Mouse (Mus musculus) hindbrain, embryonic 13.5 days (tissue): ENCODE measurements around the gene Ppara. TPM values are rescaled to one million over a fixed set of nuclear protein-coding genes. Genes with fewer than 3 reads are reported as not detected.

Source experiments
- ATAC-seq: fragments of 200-750 bp; cut with Nextera tagmentation; 2 replicates; pipeline ENCODE4 v1.8.0; 2017; ENCODE audit warnings: moderate TSS enrichment; ENCODE audit not compliant: low FRiP score
- H3K27ac ChIP-seq: fragments of 300-500 bp; sonication (generic); 2 replicates; pipeline ENCODE4 v1.5.1; 2015; ENCODE audit warnings: inconsistent platforms, mild to moderate bottlenecking, moderate library complexity
- H3K27me3 ChIP-seq: fragments of 300-500 bp; sonication (generic); 2 replicates; pipeline ENCODE4 v1.6.1; 2015; ENCODE audit warnings: mild to moderate bottlenecking, inconsistent platforms
- H3K36me3 ChIP-seq: fragments of 300-500 bp; sonication (generic); 2 replicates; pipeline ENCODE4 v1.6.1; 2015; ENCODE audit warnings: mild to moderate bottlenecking, inconsistent platforms
- H3K4me1 ChIP-seq: fragments of 300-500 bp; sonication (generic); replicated peaks from 2 replicates; pipeline ENCODE4 v1.6.1; 2015; ENCODE audit warnings: inconsistent platforms
- H3K4me2 ChIP-seq: fragments of 300-500 bp; sonication (generic); 2 replicates; pipeline ENCODE4 v1.6.1; 2015; ENCODE audit warnings: inconsistent platforms, mild to moderate bottlenecking, moderate library complexity
- H3K4me3 ChIP-seq: fragments of 300-500 bp; sonication (generic); 2 replicates; pipeline ENCODE4 v1.5.1; 2015; ENCODE audit warnings: mild to moderate bottlenecking, inconsistent platforms
- H3K9ac ChIP-seq: fragments of 300-500 bp; sonication (generic); 2 replicates; pipeline ENCODE4 v1.6.1; 2015; ENCODE audit warnings: mild to moderate bottlenecking, inconsistent platforms
- H3K9me3 ChIP-seq: fragments of 300-500 bp; sonication (generic); 2 replicates; pipeline ENCODE4 v1.6.1; 2016; ENCODE audit warnings: inconsistent platforms
- WGBS: fragments of 180-500 bp; shearing (Covaris S2); methylation state at CpG from one replicate; pipeline ENCODE4 v1.1.7; 2015; 5-methylcytosine and 5-hydroxymethylcytosine counted together
- polyA plus RNA-seq: library from polyadenylated mRNA; unstranded; fragments of >200 nt; fragmentation: Nextera tagmentation; extraction: Ambion mirVana; gene quantifications from 2 replicates; pipeline ENCODE4 v1.2.1, GENCODE M21; 2015

Gene Ppara
- polyA plus RNA-seq, 1 experiment from 2014 or later, result 1.7 TPM

DNA sequence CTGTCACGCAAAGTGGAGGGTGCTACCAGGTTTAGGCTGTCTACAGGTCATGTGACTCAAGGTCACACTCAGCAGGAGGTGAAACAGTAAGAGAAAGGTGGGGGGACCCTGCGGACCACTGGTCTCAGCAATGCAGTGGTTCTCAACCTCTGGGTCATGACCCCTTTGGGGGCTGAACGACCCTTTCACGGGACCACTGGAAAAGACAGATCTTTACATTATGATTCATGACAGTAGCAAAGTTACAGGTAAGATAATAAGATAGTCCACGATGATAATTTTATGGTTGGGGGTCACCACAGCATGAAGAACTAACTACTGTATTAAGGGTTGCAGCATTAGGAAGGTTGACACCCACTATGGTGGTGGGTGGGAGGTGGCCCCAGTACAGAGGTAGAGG is 18.2 kb upstream of the Ppara start:
- no peak overlapping the region for H3K9ac ChIP-seq
- WGBS, result 83% methylated on average over 5 of the region's 5 CpGs
- ATAC-seq, result 0 out of 2 replicates have a peak, but pooled peaks have one; percentile 17
- no peak overlapping the region for H3K27ac ChIP-seq
- 0 out of 2 replicates have a peak, but pooled peaks cover 4% of the 10 kb centered on the region for H3K4me1 ChIP-seq
- H3K36me3 ChIP-seq, result no peaks in the 10 kb centered on the region
- H3K9me3 ChIP-seq, result no peaks in the 10 kb centered on the region
- H3K4me2 ChIP-seq, result no peak overlapping the region
- peaks cover 45% of the 10 kb centered on the region for H3K27me3 ChIP-seq
- H3K4me3 ChIP-seq, result no peak overlapping the region

- no peak overlapping the region for H3K27ac ChIP-seq
- H3K36me3 ChIP-seq, result no peaks in the 10 kb centered on the region
- H3K4me1 ChIP-seq, result 0 out of 2 replicates have a peak, but pooled peaks cover 4% of the 10 kb centered on the region
- WGBS, result 68% methylated on average over 4 of the region's 4 CpGs
- no peak for ATAC-seq
- no peak overlapping the region for H3K4me2 ChIP-seq
- no peaks in the 10 kb centered on the region for H3K9me3 ChIP-seq
- no peak overlapping the region for H3K4me3 ChIP-seq
- H3K27me3 ChIP-seq, result peaks cover 49% of the 10 kb centered on the region
- H3K9ac ChIP-seq, result no peak overlapping the region
Measured at GRCm38 (mm10) chr15:85717008-85717407, 17.8 kb upstream of the Ppara start.

- no peaks in the 10 kb centered on the region for H3K9me3 ChIP-seq
- no peak for ATAC-seq
- H3K9ac ChIP-seq, result no peak overlapping the region
- no peak overlapping the region for H3K4me2 ChIP-seq
- H3K27ac ChIP-seq, result no peak overlapping the region
- 76% methylated on average over 2 of the region's 2 CpGs for WGBS
- H3K27me3 ChIP-seq, result peaks cover 46% of the 10 kb centered on the region
- H3K36me3 ChIP-seq, result no peaks in the 10 kb centered on the region
- no peak overlapping the region for H3K4me3 ChIP-seq
- H3K4me1 ChIP-seq, result 0 out of 2 replicates have a peak, but pooled peaks cover under 1% of the 10 kb centered on the region
Measured at GRCm38 (mm10) chr15:85717800-85718199, 17.0 kb upstream of the Ppara start.

DNA sequence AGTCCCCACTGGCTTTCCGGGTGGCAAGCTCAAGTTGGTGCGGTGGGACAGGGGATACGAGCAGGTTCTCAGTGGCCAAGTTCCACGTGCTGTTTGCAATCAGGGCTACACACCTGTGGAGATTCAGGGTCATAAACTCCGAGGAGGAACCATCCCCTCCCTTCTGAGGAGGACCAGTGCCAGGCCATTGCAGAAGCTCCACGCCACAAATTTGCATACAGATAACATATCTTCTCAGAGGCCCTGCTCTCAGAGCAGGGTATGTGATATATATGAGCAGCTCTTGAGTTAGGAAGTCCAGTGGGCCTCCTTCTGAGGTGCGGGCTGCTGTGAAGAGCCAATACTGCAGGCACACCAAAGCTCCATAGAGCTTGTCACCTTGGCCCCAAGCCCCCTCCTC is 15.8 kb upstream of the Ppara start:
- no peaks in the 10 kb centered on the region for H3K9me3 ChIP-seq
- 87% methylated on average over 7 of the region's 7 CpGs for WGBS
- H3K27me3 ChIP-seq, result peaks cover 46% of the 10 kb centered on the region
- H3K36me3 ChIP-seq, result no peaks in the 10 kb centered on the region
- ATAC-seq, result no peak
- H3K4me3 ChIP-seq, result no peak overlapping the region
- no peaks in the 10 kb centered on the region for H3K4me1 ChIP-seq
- no peak overlapping the region for H3K4me2 ChIP-seq
- no peak overlapping the region for H3K9ac ChIP-seq
- no peak overlapping the region for H3K27ac ChIP-seq

GRCm38 (mm10) chr15:85720366-85720841 is 14.4 kb upstream of the Ppara start:
- H3K9me3 ChIP-seq, result no peaks in the 10 kb centered on the region
- no peak overlapping the region for H3K4me2 ChIP-seq
- no peak for ATAC-seq
- no peak overlapping the region for H3K27ac ChIP-seq
- no peaks in the 10 kb centered on the region for H3K36me3 ChIP-seq
- WGBS, result 75% methylated on average over 6 of the region's 6 CpGs
- no peak overlapping the region for H3K9ac ChIP-seq
- no peaks in the 10 kb centered on the region for H3K4me1 ChIP-seq
- peaks cover 38% of the 10 kb centered on the region for H3K27me3 ChIP-seq
- no peak overlapping the region for H3K4me3 ChIP-seq

DNA sequence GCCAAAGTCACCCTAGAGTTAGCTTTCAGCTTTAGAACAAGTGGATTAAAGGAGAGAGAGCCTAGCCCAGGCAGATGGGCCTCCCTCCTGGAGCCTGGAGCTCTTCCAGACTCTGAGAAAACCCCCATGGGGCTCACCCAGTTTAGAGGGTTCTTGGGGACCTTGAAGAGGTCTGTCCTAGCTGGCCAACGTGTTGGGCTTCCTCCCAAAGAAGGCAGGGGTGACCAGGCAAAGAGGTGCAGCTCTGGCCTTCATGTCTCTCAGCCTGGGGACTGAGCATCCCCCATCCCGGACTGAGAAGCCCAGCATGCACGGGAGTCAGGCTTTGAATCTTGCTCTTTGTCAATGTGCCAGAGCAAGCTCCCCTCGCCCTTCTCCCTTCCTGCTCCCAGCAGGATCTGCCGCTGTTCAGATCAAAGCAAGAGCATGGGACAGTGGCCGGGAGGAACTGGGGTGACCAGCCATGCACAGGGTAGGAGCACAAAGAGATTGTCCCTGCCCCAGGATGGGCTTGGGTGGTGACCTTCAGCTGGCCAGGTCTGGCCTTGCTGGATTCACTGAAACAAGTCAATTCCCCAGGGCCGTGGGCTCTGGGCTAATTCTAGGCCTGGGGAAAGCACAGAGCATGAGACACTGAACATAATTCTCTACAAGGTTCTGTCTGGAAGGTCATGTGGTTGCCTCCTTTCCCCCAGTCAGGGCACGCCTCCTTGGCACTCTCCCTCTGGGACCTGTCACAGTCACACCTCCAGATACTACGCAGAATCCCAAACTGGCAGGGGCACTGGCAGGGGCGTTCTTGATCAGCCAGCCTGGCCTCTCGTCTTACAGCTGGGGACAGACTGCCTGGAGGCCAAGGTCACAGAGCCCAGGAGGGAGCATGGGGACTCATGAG is 10.3 kb upstream of the Ppara start:
- 42% methylated on average over 11 of the region's 11 CpGs for WGBS
- no peak for ATAC-seq

DNA sequence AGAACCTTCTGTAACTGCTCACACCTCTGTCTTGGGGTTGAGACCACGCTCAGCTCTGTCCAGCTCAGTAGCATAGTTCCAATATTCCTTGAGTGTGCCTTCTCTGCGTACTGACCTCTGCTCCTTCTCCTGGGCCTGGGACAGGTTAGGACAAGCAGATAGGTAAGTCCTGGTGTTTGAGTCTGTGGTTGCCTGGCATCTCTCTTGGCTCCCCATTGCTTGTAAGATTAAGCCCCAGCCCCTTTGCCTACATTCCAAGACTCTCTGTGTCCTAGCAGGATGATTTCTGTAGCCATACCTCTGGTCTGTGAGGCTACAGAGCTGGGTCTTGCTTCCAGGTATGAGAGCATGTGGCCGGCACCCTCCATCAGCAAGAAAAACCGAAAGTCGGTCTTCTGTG is 6.6 kb upstream of the Ppara start:
- H3K36me3 ChIP-seq, result no peaks in the 10 kb centered on the region
- H3K27me3 ChIP-seq, result peaks cover 36% of the 10 kb centered on the region
- no peak for ATAC-seq
- WGBS, result 94% methylated on average over 5 of the region's 5 CpGs
- no peak overlapping the region for H3K27ac ChIP-seq
- H3K4me2 ChIP-seq, result no peak overlapping the region
- no peak overlapping the region for H3K4me3 ChIP-seq
- H3K9ac ChIP-seq, result no peak overlapping the region
- H3K9me3 ChIP-seq, result no peaks in the 10 kb centered on the region
- no peaks in the 10 kb centered on the region for H3K4me1 ChIP-seq

More for the DNA sequence above, 10.3 kb upstream of the Ppara start:
- no peak overlapping the region for H3K27ac ChIP-seq
- no peak overlapping the region for H3K4me3 ChIP-seq
- peaks cover 22% of the 10 kb centered on the region for H3K27me3 ChIP-seq
- H3K9me3 ChIP-seq, result no peaks in the 10 kb centered on the region
- no peak overlapping the region for H3K9ac ChIP-seq
- H3K4me1 ChIP-seq, result no peaks in the 10 kb centered on the region
- H3K36me3 ChIP-seq, result no peaks in the 10 kb centered on the region
- H3K4me2 ChIP-seq, result no peak overlapping the region

DNA sequence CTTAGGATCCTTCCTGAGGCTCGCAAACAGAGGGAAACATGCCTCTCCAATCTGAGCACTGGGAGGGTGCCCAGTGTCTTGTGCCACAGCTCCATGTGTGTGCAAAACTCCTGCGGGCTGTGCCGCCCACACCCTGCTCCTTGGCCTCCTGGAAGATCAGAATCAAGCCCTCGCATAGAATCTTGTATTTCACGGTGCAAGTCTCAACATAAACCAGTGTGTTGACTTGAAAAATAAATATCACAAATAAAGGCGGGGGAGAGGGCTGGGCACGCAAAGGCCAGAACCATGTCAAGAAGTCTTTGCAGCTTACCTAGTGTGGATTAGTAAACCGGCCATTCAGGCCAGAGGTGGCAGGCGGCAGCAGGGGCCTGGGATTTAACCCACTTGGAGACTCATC is 5.5 kb upstream of the Ppara start:
- ATAC-seq, result no peak
- Histone ChIP-seq H3K4me3 (no peak overlapping the region), H3K27ac (no peak overlapping the region), H3K36me3 (no peaks in the 10 kb centered on the region), H3K9ac (no peak overlapping the region), H3K4me2 (no peak overlapping the region), H3K4me1 (no peaks in the 10 kb centered on the region), H3K27me3 (peaks cover 46% of the 10 kb centered on the region), H3K9me3 (no peaks in the 10 kb centered on the region)
- 85% methylated on average over 9 of the region's 9 CpGs for WGBS

DNA sequence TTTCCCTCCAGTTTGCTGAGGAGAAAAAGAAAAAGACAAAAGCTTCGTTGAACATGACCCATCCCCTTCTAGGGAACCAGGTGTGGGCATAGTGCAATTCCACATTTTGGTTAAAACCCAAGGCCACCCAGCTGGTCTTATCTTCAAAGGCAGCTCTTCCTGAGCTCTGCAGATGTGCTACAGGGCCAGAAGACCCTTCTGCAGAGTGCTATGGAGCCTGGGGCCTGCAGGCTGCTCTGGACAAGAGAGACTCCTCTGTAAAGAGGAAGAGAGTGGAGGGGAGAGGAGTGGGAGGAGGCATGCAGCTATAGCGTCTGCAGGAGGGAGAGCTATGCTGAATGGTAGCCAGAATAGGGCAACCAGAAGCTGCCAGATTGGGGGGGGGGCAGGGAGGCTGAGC is 4.8 kb upstream of the Ppara start:
- H3K9me3 ChIP-seq, result no peaks in the 10 kb centered on the region
- no peak overlapping the region for H3K4me2 ChIP-seq
- WGBS, result 60% methylated on average over 2 of the region's 2 CpGs
- H3K4me3 ChIP-seq, result no peak overlapping the region
- no peak overlapping the region for H3K27ac ChIP-seq
- H3K4me1 ChIP-seq, result peaks cover 7% of the 10 kb centered on the region
- H3K9ac ChIP-seq, result no peak overlapping the region
- no peak for ATAC-seq
- H3K36me3 ChIP-seq, result no peaks in the 10 kb centered on the region
- H3K27me3 ChIP-seq, result peaks cover 54% of the 10 kb centered on the region

GRCm38 (mm10) chr15:85731885-85732603 is 2.7 kb upstream of the Ppara start:
- peaks cover 18% of the 10 kb centered on the region for H3K4me1 ChIP-seq
- no peak overlapping the region for H3K27ac ChIP-seq
- H3K4me2 ChIP-seq, result no peak overlapping the region
- 91% methylated on average over 3 of the region's 3 CpGs for WGBS
- H3K9ac ChIP-seq, result no peak overlapping the region
- no peaks in the 10 kb centered on the region for H3K9me3 ChIP-seq
- H3K4me3 ChIP-seq, result no peak overlapping the region
- peaks cover 74% of the 10 kb centered on the region for H3K27me3 ChIP-seq
- ATAC-seq, result no peak
- H3K36me3 ChIP-seq, result no peaks in the 10 kb centered on the region

- no peak for ATAC-seq
- H3K9me3 ChIP-seq, result no peaks in the 10 kb centered on the region
- WGBS, result 80% methylated on average over 5 of the region's 5 CpGs
- no peak overlapping the region for H3K4me3 ChIP-seq
- H3K4me1 ChIP-seq, result peaks cover 18% of the 10 kb centered on the region
- H3K27me3 ChIP-seq, result peaks cover 79% of the 10 kb centered on the region
- no peak overlapping the region for H3K27ac ChIP-seq
- H3K36me3 ChIP-seq, result no peaks in the 10 kb centered on the region
- no peak overlapping the region for H3K4me2 ChIP-seq
- H3K9ac ChIP-seq, result no peak overlapping the region
Measured at GRCm38 (mm10) chr15:85732604-85732968, 2.2 kb upstream of the Ppara start.

DNA sequence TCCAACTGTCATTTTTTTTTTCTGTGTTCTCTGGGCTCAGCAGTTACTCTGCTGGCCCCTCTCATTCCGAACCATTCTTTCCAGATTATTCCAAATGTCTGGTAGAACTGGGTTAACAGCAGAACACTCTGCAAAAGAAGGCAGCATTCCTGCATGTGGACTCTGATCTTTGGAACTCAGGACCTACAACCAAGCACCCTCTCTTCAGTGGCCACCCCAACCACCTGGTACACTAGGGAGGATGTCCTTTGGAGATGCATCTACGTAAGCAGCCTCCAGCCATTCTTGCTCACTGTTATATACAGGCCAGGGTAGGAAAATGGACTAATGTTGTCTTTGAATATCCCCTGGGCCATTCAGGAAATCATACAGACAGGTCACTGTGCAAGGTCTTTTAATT is 1.1 kb upstream of the Ppara start:
- no peak overlapping the region for H3K4me2 ChIP-seq
- no peaks in the 10 kb centered on the region for H3K9me3 ChIP-seq
- no peak overlapping the region for H3K27ac ChIP-seq
- peaks cover 83% of the 10 kb centered on the region for H3K27me3 ChIP-seq
- H3K9ac ChIP-seq, result no peak overlapping the region
- no peaks in the 10 kb centered on the region for H3K36me3 ChIP-seq
- H3K4me3 ChIP-seq, result no peak overlapping the region
- WGBS, result 92% methylated on average over 2 of the region's 2 CpGs
- ATAC-seq, result no peak
- H3K4me1 ChIP-seq, result peaks cover 18% of the 10 kb centered on the region
